Mouse (Mus musculus) adrenal gland, postnatal 10 days (tissue): ENCODE data around the gene Ccnl2. TPM values are rescaled to one million over a fixed set of nuclear protein-coding genes. Genes with fewer than 3 reads are reported as not detected.
A peak's percentile ranks its signal among the peaks of the same experiment; 100 is the strongest.

ENCODE experiments used
- DNase-seq: peaks from one replicate; pipeline ENCODE4 v3.0.0; 2021; ENCODE audit warnings: mixed read lengths
- total RNA-seq, 2 experiments: library from RNA; stranded (reverse); gene quantifications; 2 replicates each; pipeline ENCODE4 v1.2.3; 2021

Ccnl2 gene
- total RNA-seq, 2 experiments from 2014 or later, result 82.7 to 124 TPM

DNA sequence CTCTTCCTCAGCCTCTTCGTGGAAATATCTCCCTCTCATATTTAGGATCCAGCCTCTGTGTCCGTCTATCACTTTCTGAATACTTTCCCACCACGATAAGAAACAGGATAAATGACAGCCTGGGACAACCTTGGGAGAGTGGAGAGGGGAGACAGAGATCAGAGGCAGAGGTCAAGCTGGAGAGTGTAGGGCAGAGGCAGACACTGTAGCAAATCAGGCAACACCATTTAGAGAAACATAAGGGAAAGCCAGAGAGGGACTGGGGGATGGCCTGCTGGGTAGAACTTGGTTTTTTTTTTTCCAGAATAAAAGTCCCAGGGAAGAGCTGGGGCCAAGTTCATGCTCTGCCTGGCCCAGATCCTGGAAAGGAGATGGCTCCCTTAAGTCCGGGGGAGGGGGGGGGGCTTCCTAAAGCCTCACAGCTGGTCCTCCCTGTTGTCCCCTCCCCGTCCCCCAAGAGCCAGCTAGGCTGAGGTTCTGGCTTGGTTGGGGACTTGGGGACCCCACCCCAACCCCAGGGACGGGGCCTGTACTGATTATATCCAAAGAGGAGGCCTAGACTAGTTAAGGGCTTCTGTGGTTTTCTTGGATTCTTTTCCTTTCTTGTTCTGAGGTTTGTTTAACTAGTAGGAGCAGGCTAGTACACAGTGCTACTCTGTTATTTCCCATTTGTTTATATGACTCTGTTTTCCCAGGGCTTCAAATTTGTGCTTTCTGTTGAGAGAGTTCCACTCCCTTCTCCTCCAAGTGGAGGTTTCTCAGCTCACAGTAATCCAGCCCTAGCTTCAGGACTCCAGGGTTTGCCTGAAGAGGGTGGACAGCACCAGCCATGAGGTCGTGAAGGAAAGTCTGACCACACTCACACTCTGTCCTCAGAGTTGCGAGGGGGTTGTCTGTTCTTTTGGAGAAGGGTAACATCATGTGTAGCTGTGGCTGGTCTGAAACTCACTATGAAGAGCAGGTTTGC is 26.2 kb downstream of the Ccnl2 start:
- DNase-seq, result no peak

GRCm38 (mm10) chr4:155839483-155839910 is 27.2 kb downstream of the Ccnl2 start, which contains the start of gene Mxra8:
Mxra8 (plus strand) TSS chr4:155839680.
- peak; percentile 86 for DNase-seq

DNA sequence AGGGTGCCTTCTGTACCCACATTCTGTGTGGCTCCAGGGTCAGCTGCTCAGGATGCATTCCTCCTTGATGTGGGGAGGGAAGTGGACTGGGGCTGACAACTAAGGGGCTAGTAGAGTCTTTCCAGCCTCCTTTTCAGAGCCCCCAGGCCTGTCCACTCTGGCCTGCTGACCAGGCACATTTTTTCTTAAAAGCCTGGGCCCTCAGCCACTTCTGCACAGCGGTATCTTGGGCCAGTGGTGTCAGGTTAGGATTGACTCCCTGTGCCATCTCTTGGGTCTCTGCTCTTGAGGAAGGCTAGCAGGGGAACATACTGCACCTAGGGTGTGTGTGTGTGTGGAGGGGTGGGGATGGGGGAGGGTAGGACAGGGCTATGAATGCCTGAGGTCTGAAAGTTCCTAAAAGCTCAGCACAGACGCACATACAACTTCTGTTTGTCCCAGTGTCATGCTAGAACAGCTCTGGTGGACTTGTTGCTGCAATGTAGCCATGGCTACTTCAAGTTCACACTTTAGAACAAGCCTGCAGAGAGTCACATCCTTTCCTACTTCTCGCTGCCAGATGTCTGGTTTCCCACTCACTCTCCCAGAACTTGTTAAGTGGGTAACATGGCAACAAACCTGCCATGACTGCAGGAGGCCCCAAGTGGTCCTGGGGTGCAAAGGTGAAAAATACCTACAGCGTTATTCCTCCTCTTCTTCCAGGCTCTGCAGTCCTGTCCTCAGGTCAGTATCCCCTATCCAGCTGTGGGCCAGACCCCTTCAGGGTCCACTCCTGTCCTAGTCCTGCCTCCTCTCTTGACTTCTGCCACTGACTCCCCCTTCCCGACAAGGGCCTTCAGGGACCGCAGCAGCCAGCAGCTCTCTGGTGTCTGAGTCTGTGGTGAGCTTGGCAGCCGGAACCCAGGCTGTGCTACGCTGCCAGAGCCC is 28.1 kb downstream of the Ccnl2 start:
- DNase-seq, result no peak

DNA sequence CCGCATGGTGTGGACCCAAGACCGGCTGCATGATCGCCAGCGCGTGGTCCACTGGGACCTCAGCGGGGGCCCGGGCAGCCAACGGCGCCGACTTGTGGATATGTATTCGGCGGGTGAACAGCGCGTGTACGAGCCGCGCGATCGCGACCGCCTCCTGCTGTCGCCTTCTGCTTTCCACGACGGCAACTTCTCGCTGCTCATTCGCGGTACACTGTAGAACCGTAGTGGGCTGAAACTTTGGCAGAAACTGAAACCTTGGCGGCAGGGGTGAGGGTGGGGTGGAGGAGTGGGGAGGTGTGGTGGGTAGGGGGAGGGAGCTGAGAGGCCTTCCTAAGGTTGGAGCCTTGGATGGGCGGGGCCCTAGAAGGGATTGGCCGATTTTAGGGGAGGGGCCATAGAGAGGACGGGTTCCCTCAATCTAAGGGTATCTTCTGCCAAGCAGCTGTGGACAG is 28.7 kb downstream of the Ccnl2 start:
- DNase-seq, result peak; percentile 75

GRCm38 (mm10) chr4:155841651-155842270 is 29.5 kb downstream of the Ccnl2 start:
- DNase-seq, result no peak

- DNase-seq, result no peak
These were observed 30.9 kb downstream of the Ccnl2 start for GRCm38 (mm10) chr4:155843231-155843630.

DNA sequence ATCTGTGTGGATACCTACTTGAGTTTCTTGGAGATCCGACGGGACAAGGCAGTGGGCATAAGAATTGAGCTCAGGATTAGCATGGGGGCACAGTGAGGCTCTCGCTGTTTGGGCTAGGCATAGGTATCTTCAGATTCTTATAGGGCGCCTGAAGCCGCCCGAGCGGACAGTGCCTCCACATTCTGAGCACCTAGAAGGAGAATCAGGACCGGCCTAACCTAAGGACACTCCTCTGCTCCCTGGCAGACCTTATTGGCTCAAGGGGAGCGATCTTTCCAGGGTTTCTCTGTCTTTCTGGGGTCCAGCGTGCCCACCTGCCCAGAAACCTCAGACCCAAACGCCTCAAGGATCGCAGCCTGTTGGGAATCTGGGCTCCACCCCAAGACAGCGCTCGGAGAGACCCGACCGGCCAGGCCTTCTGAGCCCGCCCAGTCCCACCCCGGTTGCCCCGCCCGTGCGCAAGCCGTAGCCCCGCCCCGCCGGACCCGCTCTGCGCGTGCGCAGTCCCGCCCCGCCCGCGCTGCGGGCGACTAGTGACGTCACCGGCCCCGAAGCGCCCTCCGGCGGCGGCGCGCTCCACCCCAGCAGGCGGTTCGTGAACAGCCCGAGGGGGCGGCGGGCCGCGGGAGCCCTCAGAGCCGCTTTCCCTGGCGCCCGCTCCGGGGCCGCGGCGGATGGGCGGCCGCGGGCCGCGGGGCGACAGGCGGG is 34.7 kb downstream of the Ccnl2 start, which contains the start of gene Dvl1:
Gene Dvl1, plus strand, starts transcription at position 532 of the 708 bp plus-strand sequence.
- DNase-seq, result peak; percentile 99

GRCm38 (mm10) chr4:155847591-155848352 is 35.5 kb downstream of the Ccnl2 start:
- peak; percentile 53 for DNase-seq

DNA sequence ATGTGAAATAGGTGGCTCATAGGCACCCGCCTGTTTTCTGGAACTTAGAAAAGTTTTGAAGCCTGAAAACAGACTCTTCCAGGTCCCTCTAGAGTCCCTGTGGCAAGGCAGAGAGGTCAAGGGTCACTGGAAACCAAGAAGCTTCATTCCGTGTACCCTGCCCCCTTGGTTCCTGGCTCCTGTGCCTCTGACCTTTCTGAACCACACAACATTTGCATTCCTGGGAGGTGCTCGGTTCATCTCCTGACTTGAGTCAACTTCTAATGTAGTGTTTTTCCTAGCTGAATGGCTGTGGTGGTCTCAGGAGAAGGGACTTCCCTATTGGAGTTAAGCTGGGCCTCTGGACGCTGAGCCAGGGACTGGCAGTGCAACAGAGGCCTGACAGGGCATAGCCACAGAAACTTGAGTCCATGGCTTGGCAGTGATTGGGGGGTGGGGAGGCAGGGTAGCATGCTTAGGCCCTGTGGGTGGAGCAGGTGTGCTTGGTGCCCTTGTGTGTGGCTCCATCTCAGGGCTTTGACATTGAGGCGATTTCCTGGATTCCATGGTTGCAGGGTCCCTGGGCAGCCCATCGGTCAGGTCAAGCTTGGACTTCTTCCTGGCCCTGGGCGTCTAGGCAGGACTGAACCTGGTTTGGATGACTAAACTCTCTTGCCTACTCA is 36.3 kb downstream of the Ccnl2 start:
- no peak for DNase-seq

- DNase-seq, result no peak
These were observed 37.1 kb downstream of the Ccnl2 start for GRCm38 (mm10) chr4:155849391-155849790.

- DNase-seq, result no peak
These were observed 37.6 kb downstream of the Ccnl2 start for GRCm38 (mm10) chr4:155849792-155850451.

GRCm38 (mm10) chr4:155851368-155851767 is 39.1 kb downstream of the Ccnl2 start:
- no peak for DNase-seq

DNA sequence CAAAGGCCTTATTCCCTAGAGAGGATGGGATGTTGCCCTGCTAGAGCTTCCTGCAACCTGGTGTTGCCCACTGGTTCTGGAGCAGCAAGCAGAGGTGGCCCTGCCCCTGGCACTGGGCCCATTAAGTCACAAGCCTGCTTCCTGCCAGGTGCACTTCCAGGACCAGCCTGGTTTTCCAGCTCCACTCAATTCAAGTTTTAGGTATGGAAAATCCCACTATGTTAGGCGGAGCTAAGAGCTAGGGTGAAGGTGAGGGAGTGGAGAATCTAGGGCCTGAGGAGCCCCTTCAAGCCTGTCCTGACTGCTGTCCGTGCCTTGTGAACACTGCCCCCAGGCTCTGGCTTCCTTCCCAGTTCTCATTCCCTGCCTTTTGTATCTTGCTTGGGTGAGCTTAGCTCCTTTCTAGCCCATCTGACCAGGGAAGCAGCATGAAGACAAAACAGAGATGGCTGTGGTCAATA is 39.7 kb downstream of the Ccnl2 start:
- DNase-seq, result no peak

DNA sequence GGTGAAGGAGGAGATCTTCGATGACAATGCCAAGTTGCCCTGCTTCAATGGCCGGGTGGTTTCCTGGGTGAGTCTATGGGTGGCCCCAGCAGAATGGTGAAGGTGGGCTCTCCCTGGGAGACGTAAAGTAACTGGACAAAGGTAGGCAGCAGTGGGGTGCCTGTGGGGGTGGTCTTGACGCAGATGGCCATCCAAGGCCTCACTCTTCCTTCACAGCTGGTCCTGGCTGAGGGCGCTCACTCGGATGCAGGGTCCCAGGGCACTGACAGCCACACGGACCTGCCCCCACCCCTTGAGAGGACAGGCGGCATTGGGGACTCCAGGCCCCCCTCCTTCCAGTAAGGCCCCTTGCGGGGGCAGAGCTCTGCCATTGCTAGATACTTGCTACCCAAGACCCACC is 41.1 kb downstream of the Ccnl2 start:
- no peak for DNase-seq

DNA sequence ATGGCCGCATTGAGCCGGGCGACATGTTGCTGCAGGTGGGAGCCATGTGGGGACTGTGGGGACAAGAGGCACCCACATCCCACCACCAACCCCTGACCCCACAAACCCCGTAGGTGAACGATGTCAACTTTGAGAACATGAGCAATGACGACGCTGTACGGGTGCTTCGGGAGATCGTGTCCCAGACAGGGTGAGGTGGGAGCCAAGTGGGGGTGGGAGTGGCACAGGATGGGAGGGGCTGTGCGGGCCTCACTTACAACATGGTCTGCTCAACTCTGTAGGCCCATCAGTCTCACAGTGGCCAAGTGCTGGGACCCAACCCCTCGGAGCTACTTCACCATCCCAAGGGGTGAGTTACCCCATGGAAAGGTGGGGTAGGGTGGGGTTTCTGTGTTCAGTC is 42.7 kb downstream of the Ccnl2 start:
- DNase-seq, result no peak

DNA sequence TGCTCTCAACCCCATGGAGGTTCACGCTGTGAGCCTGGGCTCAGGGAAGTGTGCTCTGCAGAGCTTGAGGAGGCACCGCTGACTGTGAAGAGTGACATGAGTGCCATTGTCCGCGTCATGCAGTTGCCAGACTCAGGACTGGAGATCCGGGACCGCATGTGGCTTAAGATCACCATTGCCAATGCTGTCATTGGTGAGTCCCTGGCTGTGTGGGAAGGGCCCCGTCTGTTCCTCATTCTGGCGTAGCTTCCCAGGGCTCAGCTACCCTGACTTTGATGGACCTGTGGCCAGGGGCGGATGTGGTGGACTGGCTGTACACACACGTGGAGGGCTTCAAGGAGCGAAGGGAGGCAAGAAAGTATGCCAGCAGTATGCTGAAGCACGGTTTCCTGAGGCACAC is 43.8 kb downstream of the Ccnl2 start:
- DNase-seq, result no peak

DNA sequence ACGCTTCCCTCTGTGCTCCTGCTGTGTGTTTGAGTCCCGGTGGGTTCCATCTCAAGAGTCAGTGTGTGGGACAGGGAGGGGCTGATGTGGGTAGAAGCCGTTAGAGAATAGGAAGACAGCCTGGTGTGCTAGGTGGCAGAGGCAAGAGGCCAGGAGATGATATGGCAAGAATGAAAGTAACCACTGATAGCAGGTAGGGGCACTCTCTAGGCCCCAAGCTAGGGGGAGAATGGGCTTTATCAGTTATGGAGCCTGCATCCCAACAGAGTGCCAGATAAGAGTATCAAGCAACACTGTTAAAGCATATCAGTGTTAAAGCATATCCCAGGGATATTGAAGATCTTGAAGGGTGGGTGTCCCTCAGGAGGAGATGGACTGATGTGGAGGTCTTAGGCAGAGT is 44.6 kb downstream of the Ccnl2 start:
- DNase-seq, result no peak

- peak; percentile 76 for DNase-seq
These were observed 47.0 kb downstream of the Ccnl2 start for GRCm38 (mm10) chr4:155859318-155859717.

DNA sequence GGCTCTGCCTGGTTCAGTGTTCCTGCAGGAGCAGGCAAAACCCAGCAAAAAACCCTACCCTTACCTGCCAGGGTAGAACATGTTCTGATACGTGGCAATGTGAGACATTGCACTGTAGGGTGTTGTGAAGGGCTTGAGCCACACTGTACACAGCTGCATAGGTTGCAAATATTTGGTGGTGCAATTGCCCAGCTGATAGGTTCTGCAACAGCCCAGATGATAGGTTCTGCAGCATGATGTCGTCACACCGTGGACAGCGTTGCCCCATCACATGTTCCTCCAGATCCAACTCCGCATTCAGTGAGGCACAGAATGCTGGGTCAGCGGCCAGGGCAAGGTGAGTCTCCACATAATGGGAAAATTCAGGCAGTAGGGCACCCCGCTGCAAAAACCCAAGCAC is 49.5 kb downstream of the Ccnl2 start:
- no peak for DNase-seq
